Mouse (Mus musculus) lung, postnatal 0 days (tissue): ENCODE data around the gene Ankar.

Experiments used
- CTCF ChIP-seq: IDR thresholded peaks from 2 replicates; pipeline ENCODE4 v1.5.1; 2016; ENCODE audit warnings: antibody characterized with exemption, mild to moderate bottlenecking
- EP300 ChIP-seq: IDR thresholded peaks from 2 replicates; pipeline ENCODE4 v1.6.1; 2016; ENCODE audit warnings: antibody characterized with exemption, mild to moderate bottlenecking, control low read depth

DNA sequence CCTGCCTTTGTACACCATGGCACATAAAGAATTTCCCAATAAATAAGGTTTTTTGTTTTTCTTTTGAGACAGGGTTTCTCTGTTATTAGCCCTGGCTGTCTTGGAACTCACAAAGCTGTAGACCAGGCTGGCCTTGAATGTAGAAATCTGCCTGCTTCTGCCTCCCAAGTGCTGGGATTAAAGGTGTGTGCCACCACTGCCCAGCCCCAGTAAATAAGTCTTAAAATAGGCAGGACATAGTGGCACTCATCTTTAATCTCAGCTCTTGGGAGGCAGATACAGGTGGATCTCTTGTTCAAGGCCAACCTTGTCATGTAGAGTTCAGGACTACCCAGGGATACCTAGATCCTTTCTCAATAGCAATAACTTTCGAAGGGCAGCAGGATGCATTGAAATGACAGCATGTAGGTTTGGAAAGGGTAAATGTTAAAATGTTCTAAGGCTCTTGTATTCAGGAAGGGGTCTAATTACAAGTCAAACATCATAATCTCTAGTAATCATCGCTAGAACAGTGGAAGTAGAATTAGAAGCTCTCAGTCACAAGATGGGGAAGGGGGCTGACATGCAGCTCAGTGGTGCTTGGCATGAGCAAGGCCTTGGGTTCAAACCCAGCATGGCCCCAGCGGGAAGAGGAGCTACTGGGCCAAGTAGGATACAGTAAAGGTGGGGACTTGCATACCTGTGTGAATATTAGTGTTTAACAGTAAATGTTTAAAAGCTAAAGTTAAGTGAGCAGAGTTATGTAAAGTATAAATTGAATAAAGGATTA, 15.4 kb upstream of the Ankar start:
- TF ChIP-seq CTCF, result no peak
- TF ChIP-seq EP300, result no peak
